Mouse (Mus musculus) ES-Bruce4 (cell line): ENCODE data around the gene Ep400. TPM values are rescaled to one million over a fixed set of nuclear protein-coding genes. Genes with fewer than 3 reads are reported as not detected.

ENCODE experiments used
- H3K27ac ChIP-seq: 2 replicates; pipeline ENCODE4 v1.5.1; 2012; ENCODE audit warnings: low read length, inconsistent platforms; ENCODE audit not compliant: insufficient read depth
- H3K27me3 ChIP-seq: 2 replicates; pipeline ENCODE4 v1.6.1; 2012; ENCODE audit warnings: mild to moderate bottlenecking, low read length, inconsistent platforms; ENCODE audit not compliant: control insufficient read depth, poor library complexity, insufficient read depth, severe bottlenecking
- H3K36me3 ChIP-seq: 2 replicates; pipeline ENCODE4 v1.6.1; 2012; ENCODE audit warnings: inconsistent platforms, mild to moderate bottlenecking, low read length, moderate library complexity; ENCODE audit not compliant: control insufficient read depth, poor library complexity, insufficient read depth, severe bottlenecking
- H3K4me1 ChIP-seq: one replicate; pipeline ENCODE4 v1.8.1; 2011; ENCODE audit warnings: low read length; ENCODE audit not compliant: control insufficient read depth, insufficient read depth
- H3K4me3 ChIP-seq: 2 replicates; pipeline ENCODE4 v1.5.1; 2011; ENCODE audit warnings: low read depth, mild to moderate bottlenecking, low read length
- H3K9ac ChIP-seq: 2 replicates; pipeline ENCODE4 v1.6.1; 2012; ENCODE audit warnings: low read depth, mild to moderate bottlenecking, inconsistent platforms; ENCODE audit not compliant: poor library complexity, severe bottlenecking
- H3K9me3 ChIP-seq: replicated peaks from 2 replicates; pipeline ENCODE4 v1.6.1; 2012; ENCODE audit warnings: mild to moderate bottlenecking, low read length, inconsistent platforms; ENCODE audit not compliant: control insufficient read depth, poor library complexity, insufficient read depth, severe bottlenecking
- CTCF ChIP-seq: IDR thresholded peaks from one replicate; pipeline ENCODE4 v1.8.1; 2011; ENCODE audit warnings: low read depth, low read length
- EP300 ChIP-seq: IDR thresholded peaks from 2 replicates; pipeline ENCODE4 v1.6.1; 2011; ENCODE audit warnings: low read depth, low read length; ENCODE audit not compliant: insufficient read depth
- POLR2A ChIP-seq: IDR thresholded peaks from one replicate; pipeline ENCODE4 v1.8.1; 2011; ENCODE audit warnings: low read length; ENCODE audit not compliant: insufficient read depth
- polyA plus RNA-seq: library from polyadenylated mRNA; stranded (reverse); fragments of >200 nt; gene quantifications from 2 replicates; pipeline ENCODE4 v1.2.4, GENCODE M21; 2011; ENCODE audit warnings: low read depth; ENCODE audit not compliant: missing spikeins, insufficient read depth, insufficient read length

Ep400 gene
- polyA plus RNA-seq, 1 experiment = 104 TPM

GRCm38 (mm10) chr5:110797696-110798095, 27.2 kb upstream of the Ep400 start:
- H3K27me3 ChIP-seq = no peaks in the 10 kb centered on the region
- H3K9me3 ChIP-seq = 0 out of 2 replicates have a peak, but pooled peaks cover 4% of the 10 kb centered on the region
- no peak overlapping the region for H3K4me3 ChIP-seq
- H3K4me1 ChIP-seq = peaks cover 12% of the 10 kb centered on the region
- no peak overlapping the region for H3K9ac ChIP-seq
- peaks cover 63% of the 10 kb centered on the region for H3K36me3 ChIP-seq
- no peak overlapping the region for H3K27ac ChIP-seq
- TF ChIP-seq POLR2A (no peak), EP300 (no peak), CTCF (no peak)

GRCm38 (mm10) chr5:110794363-110794762, 23.8 kb upstream of the Ep400 start:
- H3K9ac ChIP-seq = no peak overlapping the region

GRCm38 (mm10) chr5:110788684-110789083, 18.2 kb upstream of the Ep400 start:
- no peaks in the 10 kb centered on the region for H3K4me1 ChIP-seq
- H3K4me3 ChIP-seq = no peak overlapping the region
- H3K36me3 ChIP-seq = peaks cover 78% of the 10 kb centered on the region
- no peak overlapping the region for H3K27ac ChIP-seq
- H3K27me3 ChIP-seq = no peaks in the 10 kb centered on the region
- TF ChIP-seq POLR2A = no peak
- peak; percentile 84 for TF ChIP-seq CTCF
- no peak overlapping the region for H3K9ac ChIP-seq
- H3K9me3 ChIP-seq = no peaks in the 10 kb centered on the region

More at GRCm38 (mm10) chr5:110794363-110794762, 23.8 kb upstream of the Ep400 start:
- Histone ChIP-seq H3K27ac (no peak overlapping the region), H3K4me1 (no peaks in the 10 kb centered on the region), H3K9me3 (0 out of 2 replicates have a peak, but pooled peaks cover 4% of the 10 kb centered on the region), H3K27me3 (no peaks in the 10 kb centered on the region), H3K4me3 (no peak overlapping the region), H3K36me3 (peaks cover 90% of the 10 kb centered on the region)
- TF ChIP-seq CTCF (no peak), EP300 (no peak), POLR2A (no peak)

GRCm38 (mm10) chr5:110786081-110786835, 15.7 kb upstream of the Ep400 start:
- Histone ChIP-seq H3K27ac (no peak overlapping the region), H3K4me3 (no peak overlapping the region), H3K4me1 (no peaks in the 10 kb centered on the region), H3K36me3 (peaks cover 53% of the 10 kb centered on the region), H3K27me3 (no peaks in the 10 kb centered on the region), H3K9ac (no peak overlapping the region), H3K9me3 (no peaks in the 10 kb centered on the region)
- TF ChIP-seq POLR2A = no peak
- peak; percentile 23 for TF ChIP-seq CTCF
- TF ChIP-seq EP300 = no peak

- H3K9ac ChIP-seq = no peak overlapping the region
- no peak overlapping the region for H3K27ac ChIP-seq
- H3K4me1 ChIP-seq = peaks cover 3% of the 10 kb centered on the region
- no peak for TF ChIP-seq POLR2A
- no peak for TF ChIP-seq CTCF
- TF ChIP-seq EP300 = no peak
- H3K9me3 ChIP-seq = no peaks in the 10 kb centered on the region
- no peaks in the 10 kb centered on the region for H3K27me3 ChIP-seq
- H3K36me3 ChIP-seq = peaks cover 25% of the 10 kb centered on the region
- H3K4me3 ChIP-seq = no peak overlapping the region
Observed at GRCm38 (mm10) chr5:110783150-110783549, 12.6 kb upstream of the Ep400 start.

GRCm38 (mm10) chr5:110781529-110782238, 11.2 kb upstream of the Ep400 start:
- Histone ChIP-seq H3K4me3 (no peak overlapping the region), H3K4me1 (peaks cover 3% of the 10 kb centered on the region), H3K27me3 (no peaks in the 10 kb centered on the region), H3K9ac (no peak overlapping the region), H3K27ac (no peak overlapping the region), H3K9me3 (no peaks in the 10 kb centered on the region), H3K36me3 (peaks cover 11% of the 10 kb centered on the region)
- TF ChIP-seq POLR2A (no peak), CTCF (no peak), EP300 (no peak)
